Mouse (Mus musculus): Measurements from ENCODE around the gene Itpa. TPM values are rescaled to one million over a fixed set of nuclear protein-coding genes. Genes with fewer than 3 reads are reported as not detected.
A peak's percentile ranks its signal among the peaks of the same experiment; 100 is the strongest.

Gene Itpa
- polyA plus RNA-seq, 1 experiment = 95.9 TPM

- Histone ChIP-seq H3K36me3 (ENCODE audit: control insufficient read depth, insufficient read depth) (peaks cover 87% of the 10 kb centered on the region), H3K27me3 (ENCODE audit: control insufficient read depth, insufficient read depth, insufficient read length) (no peaks in the 10 kb centered on the region), H3K79me2 (ENCODE audit: control insufficient read depth, insufficient read depth) (peaks cover 3% of the 10 kb centered on the region), H3K79me3 (ENCODE audit: low read depth) (no peaks in the 10 kb centered on the region), H3K4me3 (ENCODE audit: insufficient read depth, poor library complexity, severe bottlenecking) (no peak overlapping the region), H3ac (ENCODE audit: control insufficient read depth, insufficient read length, low read depth) (no peak overlapping the region)
- no peak for TF ChIP-seq USF1 (IDR thresholded peaks at IDR 0.05; ENCODE audit: low read depth)
- TF ChIP-seq CTCF (IDR thresholded peaks at IDR 0.05; ENCODE audit: control insufficient read depth, insufficient read depth, insufficient read length) = no peak
- no peak for TF ChIP-seq MYOD1 (IDR thresholded peaks at IDR 0.05; ENCODE audit: control insufficient read depth, insufficient read length, low read depth)
- TF ChIP-seq MYOG (IDR thresholded peaks at IDR 0.05; ENCODE audit: control insufficient read depth, extremely low read depth, insufficient read length) = no peak
- TF ChIP-seq CEBPB (IDR thresholded peaks at IDR 0.05; ENCODE audit: low read depth) = no peak
- no peak for TF ChIP-seq MAX (IDR thresholded peaks at IDR 0.05)
Measured at GRCm38 (mm10) chr2:130657541-130657940, 9.9 kb upstream of the Itpa start.

DNA sequence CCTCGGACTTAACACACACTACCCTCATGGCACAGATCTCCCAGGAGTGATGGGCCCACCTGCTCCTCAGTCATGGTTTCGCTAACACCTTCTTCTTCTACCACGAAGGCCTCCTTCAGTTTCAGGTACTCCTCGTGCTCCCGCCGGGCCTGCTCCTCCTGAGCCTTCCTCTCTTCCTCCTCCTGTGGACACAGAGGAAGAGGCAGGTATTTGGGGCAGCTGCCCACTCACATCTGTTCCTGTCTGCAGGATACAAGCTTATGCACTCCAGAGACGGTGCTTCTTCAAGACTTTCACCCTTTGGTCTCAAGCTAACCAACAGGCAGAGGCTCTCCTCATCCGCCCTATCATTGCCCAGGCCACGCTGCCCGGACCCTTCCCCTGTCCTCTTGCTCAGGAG, 8.9 kb upstream of the Itpa start:
- Histone ChIP-seq H3K79me2 (ENCODE audit: control insufficient read depth, insufficient read depth) (peaks cover 13% of the 10 kb centered on the region), H3K36me3 (ENCODE audit: control insufficient read depth, insufficient read depth) (peaks cover 81% of the 10 kb centered on the region), H3ac (ENCODE audit: control insufficient read depth, insufficient read length, low read depth) (no peak overlapping the region), H3K4me3 (ENCODE audit: insufficient read depth, poor library complexity, severe bottlenecking) (no peak overlapping the region), H3K79me3 (ENCODE audit: low read depth) (peaks cover 3% of the 10 kb centered on the region), H3K27me3 (ENCODE audit: control insufficient read depth, insufficient read depth, insufficient read length) (no peaks in the 10 kb centered on the region)
- TF ChIP-seq FOSL1 (IDR thresholded peaks at IDR 0.05; ENCODE audit: insufficient read depth, low read length, poor library complexity, severe bottlenecking) (no peak), MAX (IDR thresholded peaks at IDR 0.05) (no peak), MYOD1 (IDR thresholded peaks at IDR 0.05; ENCODE audit: control insufficient read depth, insufficient read length, low read depth) (no peak), CTCF (IDR thresholded peaks at IDR 0.05; ENCODE audit: control insufficient read depth, insufficient read depth, insufficient read length) (no peak), MYOG (IDR thresholded peaks at IDR 0.05; ENCODE audit: control insufficient read depth, extremely low read depth, insufficient read length) (no peak), CEBPB (IDR thresholded peaks at IDR 0.05; ENCODE audit: low read depth) (no peak), USF1 (IDR thresholded peaks at IDR 0.05; ENCODE audit: low read depth) (no peak)

DNA sequence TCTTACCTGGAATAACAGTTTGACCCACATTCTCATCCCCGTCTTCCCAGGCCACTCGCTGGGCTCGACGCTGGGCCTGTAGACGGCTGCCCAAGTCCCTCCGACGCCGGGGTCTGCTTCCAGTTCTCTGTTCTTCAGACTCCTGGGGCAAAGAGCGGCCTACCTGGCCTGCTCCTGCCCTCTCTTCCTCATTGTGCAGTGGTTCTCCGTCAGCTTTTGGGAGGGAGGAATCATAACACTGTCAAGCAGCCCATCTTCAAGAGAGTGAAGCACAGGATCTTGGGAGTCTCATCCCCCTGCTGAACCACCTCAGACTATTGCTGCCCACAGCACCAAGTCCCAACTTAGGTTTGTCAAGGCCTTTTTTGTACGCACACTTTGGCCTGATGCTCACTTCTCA, 4.1 kb upstream of the Itpa start:
- H3ac ChIP-seq (ENCODE audit: control insufficient read depth, insufficient read length, low read depth) = peak overlapping the region; percentile 91
- TF ChIP-seq CEBPB (IDR thresholded peaks at IDR 0.05; ENCODE audit: low read depth) (no peak), MAX (IDR thresholded peaks at IDR 0.05) (no peak), CTCF (IDR thresholded peaks at IDR 0.05; ENCODE audit: control insufficient read depth, insufficient read depth, insufficient read length) (no peak), USF1 (IDR thresholded peaks at IDR 0.05; ENCODE audit: low read depth) (no peak), MYOD1 (IDR thresholded peaks at IDR 0.05; ENCODE audit: control insufficient read depth, insufficient read length, low read depth) (no peak), MYOG (IDR thresholded peaks at IDR 0.05; ENCODE audit: control insufficient read depth, extremely low read depth, insufficient read length) (no peak), FOSL1 (IDR thresholded peaks at IDR 0.05; ENCODE audit: insufficient read depth, low read length, poor library complexity, severe bottlenecking) (no peak)
- peaks cover 13% of the 10 kb centered on the region for H3K79me3 ChIP-seq (ENCODE audit: low read depth)
- peak overlapping the region; percentile 36 for H3K4me3 ChIP-seq (ENCODE audit: insufficient read depth, poor library complexity, severe bottlenecking)
- no peaks in the 10 kb centered on the region for H3K27me3 ChIP-seq (ENCODE audit: control insufficient read depth, insufficient read depth, insufficient read length)
- H3K79me2 ChIP-seq (ENCODE audit: control insufficient read depth, insufficient read depth) = peaks cover 25% of the 10 kb centered on the region
- peaks cover 36% of the 10 kb centered on the region for H3K36me3 ChIP-seq (ENCODE audit: control insufficient read depth, insufficient read depth)

GRCm38 (mm10) chr2:130664102-130664701, 3.2 kb upstream of the Itpa start, which contains the start of gene Ddrgk1:
Gene Ddrgk1, minus strand, starts transcription at chr2:130664659.
- Histone ChIP-seq H3K27me3 (ENCODE audit: control insufficient read depth, insufficient read depth, insufficient read length) (no peaks in the 10 kb centered on the region), H3K79me3 (ENCODE audit: low read depth) (peaks cover 21% of the 10 kb centered on the region), H3K4me3 (ENCODE audit: insufficient read depth, poor library complexity, severe bottlenecking) (peak within 1 kb of the TSS; percentile 36), H3K79me2 (ENCODE audit: control insufficient read depth, insufficient read depth) (peaks cover 34% of the 10 kb centered on the region), H3K36me3 (ENCODE audit: control insufficient read depth, insufficient read depth) (peaks cover 28% of the 10 kb centered on the region), H3ac (ENCODE audit: control insufficient read depth, insufficient read length, low read depth) (peak within 1 kb of the TSS; percentile 91)
- TF ChIP-seq MAX (IDR thresholded peaks at IDR 0.05) (peak; percentile 46), MYOG (IDR thresholded peaks at IDR 0.05; ENCODE audit: control insufficient read depth, extremely low read depth, insufficient read length) (no peak), MYOD1 (IDR thresholded peaks at IDR 0.05; ENCODE audit: control insufficient read depth, insufficient read length, low read depth) (no peak)

DNA sequence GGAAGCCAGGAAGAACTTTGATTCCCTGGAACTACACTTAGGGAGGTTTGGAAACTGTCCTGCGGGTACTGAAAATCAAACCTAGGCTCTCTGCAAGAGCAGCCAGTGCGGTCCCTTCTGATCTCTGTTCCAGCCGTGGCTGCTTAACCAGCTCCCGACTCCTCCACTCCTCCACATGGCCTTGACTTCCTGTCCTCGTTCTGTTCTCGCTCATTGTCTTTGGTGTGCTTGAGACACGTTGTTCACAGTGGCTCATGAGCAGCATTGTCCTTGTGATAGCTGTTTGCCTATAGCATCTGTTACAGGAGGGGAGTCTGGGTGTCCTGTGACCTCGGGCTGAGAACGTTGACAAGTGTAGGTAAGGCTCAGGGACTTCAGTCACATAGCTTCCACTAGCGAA, 9.8 kb downstream of the Itpa start:
- peaks cover 97% of the 10 kb centered on the region for H3K36me3 ChIP-seq (ENCODE audit: control insufficient read depth, insufficient read depth)
- H3K27me3 ChIP-seq (ENCODE audit: control insufficient read depth, insufficient read depth, insufficient read length) = no peaks in the 10 kb centered on the region
- H3K4me3 ChIP-seq (ENCODE audit: insufficient read depth, poor library complexity, severe bottlenecking) = no peak overlapping the region
- H3K79me2 ChIP-seq (ENCODE audit: control insufficient read depth, insufficient read depth) = no peaks in the 10 kb centered on the region
- TF ChIP-seq CEBPB (IDR thresholded peaks at IDR 0.05; ENCODE audit: low read depth) (no peak), USF1 (IDR thresholded peaks at IDR 0.05; ENCODE audit: low read depth) (no peak), CTCF (IDR thresholded peaks at IDR 0.05; ENCODE audit: control insufficient read depth, insufficient read depth, insufficient read length) (no peak), MYOG (IDR thresholded peaks at IDR 0.05; ENCODE audit: control insufficient read depth, extremely low read depth, insufficient read length) (no peak), MAX (IDR thresholded peaks at IDR 0.05) (no peak), FOSL1 (IDR thresholded peaks at IDR 0.05; ENCODE audit: insufficient read depth, low read length, poor library complexity, severe bottlenecking) (no peak), MYOD1 (IDR thresholded peaks at IDR 0.05; ENCODE audit: control insufficient read depth, insufficient read length, low read depth) (no peak)
- H3K79me3 ChIP-seq (ENCODE audit: low read depth) = no peaks in the 10 kb centered on the region
- H3ac ChIP-seq (ENCODE audit: control insufficient read depth, insufficient read length, low read depth) = no peak overlapping the region

DNA sequence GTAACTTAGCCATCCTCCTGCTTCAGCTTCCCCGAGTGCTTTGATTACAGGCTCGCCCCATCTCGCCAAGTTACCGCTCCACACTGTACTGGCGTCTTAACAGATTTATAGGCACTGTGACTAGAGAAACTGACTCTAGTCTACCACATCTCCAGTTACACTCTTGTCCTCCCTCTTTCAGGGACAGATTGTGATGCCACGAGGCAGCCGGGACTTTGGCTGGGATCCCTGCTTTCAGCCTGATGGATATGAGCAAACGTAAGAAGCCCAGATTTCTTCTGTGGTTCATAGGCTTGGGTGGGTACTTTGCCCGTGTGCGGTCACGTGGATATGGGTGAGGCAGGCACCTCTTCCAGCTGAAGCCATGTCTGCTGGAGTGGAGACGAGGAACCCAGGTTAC, 11.7 kb downstream of the Itpa start:
- H3K79me2 ChIP-seq (ENCODE audit: control insufficient read depth, insufficient read depth) = no peaks in the 10 kb centered on the region
- H3K79me3 ChIP-seq (ENCODE audit: low read depth) = no peaks in the 10 kb centered on the region
- H3ac ChIP-seq (ENCODE audit: control insufficient read depth, insufficient read length, low read depth) = no peak overlapping the region
- no peak overlapping the region for H3K4me3 ChIP-seq (ENCODE audit: insufficient read depth, poor library complexity, severe bottlenecking)
- H3K27me3 ChIP-seq (ENCODE audit: control insufficient read depth, insufficient read depth, insufficient read length) = no peaks in the 10 kb centered on the region
- H3K36me3 ChIP-seq (ENCODE audit: control insufficient read depth, insufficient read depth) = peaks cover 95% of the 10 kb centered on the region
- TF ChIP-seq MYOD1 (IDR thresholded peaks at IDR 0.05; ENCODE audit: control insufficient read depth, insufficient read length, low read depth) (no peak), USF1 (IDR thresholded peaks at IDR 0.05; ENCODE audit: low read depth) (no peak), CTCF (IDR thresholded peaks at IDR 0.05; ENCODE audit: control insufficient read depth, insufficient read depth, insufficient read length) (no peak), CEBPB (IDR thresholded peaks at IDR 0.05; ENCODE audit: low read depth) (no peak), MAX (IDR thresholded peaks at IDR 0.05) (no peak), MYOG (IDR thresholded peaks at IDR 0.05; ENCODE audit: control insufficient read depth, extremely low read depth, insufficient read length) (no peak), FOSL1 (IDR thresholded peaks at IDR 0.05; ENCODE audit: insufficient read depth, low read length, poor library complexity, severe bottlenecking) (no peak)

Measured in C2C12 (cell line).